Mouse (Mus musculus) lung, embryonic 16.5 days (tissue): ENCODE measurements around the gene Bahcc1. TPM values are rescaled to one million over a fixed set of nuclear protein-coding genes. Genes with fewer than 3 reads are reported as not detected.

ENCODE experiments used
- ATAC-seq: fragments of 200-750 bp; cut with Nextera tagmentation; 2 replicates; pipeline ENCODE4 v1.8.0; 2017; ENCODE audit warnings: low read depth, mild to moderate bottlenecking, moderate library complexity
- H3K27ac ChIP-seq: fragments of 300-500 bp; sonication (generic); 2 replicates; pipeline ENCODE4 v1.5.1; 2014; ENCODE audit warnings: mild to moderate bottlenecking, control low read depth, low read length
- H3K27me3 ChIP-seq: fragments of 300-500 bp; sonication (generic); 2 replicates; pipeline ENCODE4 v1.6.1; 2014; ENCODE audit warnings: low read depth, low read length, mixed read lengths; ENCODE audit not compliant: control insufficient read depth, insufficient read depth
- H3K36me3 ChIP-seq: fragments of 300-500 bp; sonication (generic); 2 replicates; pipeline ENCODE4 v1.6.1; 2014; ENCODE audit warnings: low read length; ENCODE audit not compliant: control insufficient read depth, insufficient read depth
- H3K4me1 ChIP-seq: fragments of 300-500 bp; sonication (generic); replicated peaks from 2 replicates; pipeline ENCODE4 v1.6.1; 2014; ENCODE audit warnings: low read length, mixed read lengths; ENCODE audit not compliant: control insufficient read depth, insufficient read depth
- H3K4me2 ChIP-seq: fragments of 300-500 bp; sonication (generic); 2 replicates; pipeline ENCODE4 v1.6.1; 2014; ENCODE audit warnings: low read depth, low read length, control low read depth
- H3K4me3 ChIP-seq: fragments of 300-500 bp; sonication (generic); 2 replicates; pipeline ENCODE4 v1.5.1; 2014; ENCODE audit warnings: mild to moderate bottlenecking, low read length, control low read depth
- H3K9ac ChIP-seq: fragments of 300-500 bp; sonication (generic); 2 replicates; pipeline ENCODE4 v1.6.1; 2014; ENCODE audit warnings: low read length, control low read depth
- H3K9me3 ChIP-seq: fragments of 300-500 bp; sonication (generic); 2 replicates; pipeline ENCODE4 v1.6.1; 2016; ENCODE audit warnings: low read length; ENCODE audit not compliant: control insufficient read depth
- WGBS: fragments of 180-500 bp; shearing (Covaris S2); extraction: QIAGEN DNeasy Blood & Tissue Kit; methylation state at CpG from one replicate; pipeline ENCODE4 v1.1.7; 2014; 5-methylcytosine and 5-hydroxymethylcytosine counted together
- polyA plus RNA-seq: library from polyadenylated mRNA; unstranded; fragments of >200 nt; fragmentation: Nextera tagmentation; extraction: Ambion mirVana; gene quantifications from 2 replicates; pipeline ENCODE4 v1.2.1, GENCODE M21; 2015

Bahcc1 gene
- polyA plus RNA-seq, 1 experiment from 2014 or later: 7.5 TPM

- no peaks in the 10 kb centered on the region for H3K36me3 ChIP-seq
- 1% methylated on average over 43 of the region's 43 CpGs for WGBS
- H3K4me2 ChIP-seq: peak overlapping the region; percentile 87
- peaks cover 36% of the 10 kb centered on the region for H3K4me1 ChIP-seq
- no peak for ATAC-seq
- no peaks in the 10 kb centered on the region for H3K27me3 ChIP-seq
- H3K4me3 ChIP-seq: peak overlapping the region; percentile 85
- H3K27ac ChIP-seq: peak overlapping the region; percentile 47
- no peaks in the 10 kb centered on the region for H3K9me3 ChIP-seq
- peak overlapping the region; percentile 96 for H3K9ac ChIP-seq
Measured at GRCm38 (mm10) chr11:120187236-120188101, 45.3 kb upstream of the Bahcc1 start.

GRCm38 (mm10) chr11:120188102-120188480, 44.7 kb upstream of the Bahcc1 start:
- Histone ChIP-seq H3K27me3 (no peaks in the 10 kb centered on the region), H3K27ac (peak overlapping the region; percentile 99), H3K9me3 (no peaks in the 10 kb centered on the region), H3K4me1 (peaks cover 33% of the 10 kb centered on the region), H3K4me2 (peak overlapping the region; percentile 87), H3K4me3 (peak overlapping the region; percentile 85), H3K9ac (peak overlapping the region; percentile 96), H3K36me3 (no peaks in the 10 kb centered on the region)
- ATAC-seq: no peak
- WGBS: under 1% methylated on average over 24 of the region's 24 CpGs

DNA sequence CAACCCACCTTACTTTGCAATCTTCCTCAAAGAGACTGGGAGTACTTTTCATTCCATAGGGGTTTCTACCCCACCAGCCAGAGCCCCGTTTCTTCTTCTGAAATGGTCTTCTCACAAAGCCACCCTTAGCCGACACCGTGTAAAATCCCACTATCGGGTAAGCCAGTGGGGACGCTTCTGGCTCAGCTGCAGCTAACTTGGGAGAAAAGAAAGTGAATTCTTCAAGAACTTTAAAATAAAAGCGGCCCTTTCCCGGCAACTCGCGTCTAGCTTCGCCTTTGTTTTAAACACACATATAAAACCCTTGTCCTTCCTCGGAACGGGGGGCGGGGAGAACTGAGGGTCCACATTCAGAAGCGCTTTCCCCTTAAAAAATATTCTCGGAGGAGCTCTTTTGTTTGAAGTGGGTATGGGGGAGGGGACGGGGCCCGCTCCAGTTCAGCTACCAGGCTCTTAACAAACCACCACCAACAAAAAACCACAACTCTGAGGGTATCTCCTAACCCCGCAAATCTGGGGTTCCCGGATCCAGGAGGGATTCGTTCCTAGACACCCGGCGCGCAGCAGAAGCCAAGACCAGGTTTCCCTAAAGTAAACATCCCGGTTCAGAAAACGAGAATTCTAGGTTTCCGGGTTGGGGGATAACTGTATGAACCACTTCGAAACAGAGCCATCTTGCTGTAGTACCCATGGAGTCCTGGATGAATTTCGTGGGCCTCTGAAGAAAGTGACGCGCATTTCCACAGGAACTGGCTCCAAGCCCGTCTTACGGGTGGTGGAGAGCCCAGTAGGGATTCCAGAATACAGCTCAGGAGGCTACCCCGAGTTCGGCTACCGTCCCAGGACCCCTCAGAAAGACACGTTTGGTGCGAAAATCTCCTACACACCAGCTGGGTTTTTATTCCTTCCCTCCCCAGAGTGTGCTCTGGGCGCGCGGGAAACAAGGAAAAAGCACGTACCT, 44.0 kb upstream of the Bahcc1 start:
- WGBS: under 1% methylated on average over 41 of the region's 41 CpGs
- Histone ChIP-seq H3K27me3 (no peaks in the 10 kb centered on the region), H3K27ac (peak overlapping the region; percentile 99), H3K4me1 (peaks cover 31% of the 10 kb centered on the region), H3K4me3 (peak overlapping the region; percentile 85), H3K9ac (peak overlapping the region; percentile 96), H3K4me2 (peak overlapping the region; percentile 87), H3K9me3 (no peaks in the 10 kb centered on the region), H3K36me3 (no peaks in the 10 kb centered on the region)
- ATAC-seq: peak; percentile 3

GRCm38 (mm10) chr11:120189459-120190312, 43.1 kb upstream of the Bahcc1 start:
- H3K4me1 ChIP-seq: peaks cover 29% of the 10 kb centered on the region
- no peaks in the 10 kb centered on the region for H3K27me3 ChIP-seq
- peak overlapping the region; percentile 99 for H3K27ac ChIP-seq
- no peaks in the 10 kb centered on the region for H3K9me3 ChIP-seq
- peak overlapping the region; percentile 85 for H3K4me3 ChIP-seq
- H3K4me2 ChIP-seq: peak overlapping the region; percentile 87
- WGBS: under 1% methylated on average over 59 of the region's 68 CpGs
- ATAC-seq: peak; percentile 96
- peak overlapping the region; percentile 96 for H3K9ac ChIP-seq
- H3K36me3 ChIP-seq: no peaks in the 10 kb centered on the region

DNA sequence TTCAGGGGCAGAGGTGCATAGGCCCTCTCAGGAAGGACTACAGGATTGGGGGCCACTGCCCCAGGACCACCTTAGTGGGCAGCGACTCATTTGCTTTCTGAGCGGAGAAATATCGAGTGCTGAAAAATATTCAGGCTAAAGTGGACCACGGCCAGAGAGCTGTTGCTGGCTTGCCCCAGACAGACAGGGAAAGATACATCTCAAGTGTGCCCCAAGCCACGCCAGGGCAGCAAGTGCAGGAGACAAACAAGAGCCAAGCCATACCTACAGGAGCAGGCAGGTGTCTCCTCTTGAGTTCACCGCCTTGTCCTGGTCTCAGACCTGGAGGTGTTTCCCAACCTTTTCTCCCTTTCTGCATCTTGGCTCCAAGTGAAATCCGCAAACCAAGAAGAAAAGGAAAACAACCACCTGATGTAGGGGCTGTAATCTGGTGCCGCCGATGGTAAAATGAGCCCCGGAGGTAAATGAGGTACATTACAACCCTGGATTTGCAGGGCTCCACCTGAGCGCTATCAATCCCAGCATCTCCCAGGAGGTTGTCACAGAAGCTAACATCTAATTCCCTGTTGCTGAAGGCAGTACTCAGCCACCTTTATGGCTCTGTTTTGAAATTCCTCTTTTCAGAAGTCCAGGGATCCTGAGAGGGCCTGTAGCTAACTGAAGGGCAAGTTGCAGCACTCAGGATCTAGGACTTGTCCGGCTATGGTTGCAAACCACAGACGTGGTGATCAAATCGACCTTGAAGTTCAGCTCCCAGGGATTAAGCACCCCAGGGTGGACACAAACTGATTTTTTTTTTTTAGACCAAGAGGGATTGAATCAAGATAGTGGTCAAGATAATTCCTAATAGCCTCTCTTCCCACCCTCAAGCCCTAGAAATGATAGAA, 42.0 kb upstream of the Bahcc1 start:
- Histone ChIP-seq H3K27me3 (no peaks in the 10 kb centered on the region), H3K9ac (peak overlapping the region; percentile 71), H3K9me3 (no peaks in the 10 kb centered on the region), H3K4me1 (peaks cover 20% of the 10 kb centered on the region), H3K36me3 (no peaks in the 10 kb centered on the region), H3K4me2 (peak overlapping the region; percentile 70), H3K4me3 (peak overlapping the region; percentile 85), H3K27ac (peak overlapping the region; percentile 90)
- ATAC-seq: no peak
- 36% methylated on average over 14 of the region's 14 CpGs for WGBS

GRCm38 (mm10) chr11:120198831-120199230, 33.9 kb upstream of the Bahcc1 start:
- H3K9me3 ChIP-seq: no peaks in the 10 kb centered on the region
- H3K4me2 ChIP-seq: no peak overlapping the region
- H3K36me3 ChIP-seq: no peaks in the 10 kb centered on the region
- 21% methylated on average over 13 of the region's 13 CpGs for WGBS
- no peak overlapping the region for H3K9ac ChIP-seq
- H3K27ac ChIP-seq: no peak overlapping the region
- H3K27me3 ChIP-seq: no peaks in the 10 kb centered on the region
- 0 out of 2 replicates have a peak, but pooled peaks have one; percentile 20 for ATAC-seq
- H3K4me1 ChIP-seq: peaks cover 8% of the 10 kb centered on the region; the same call in 1 of the 2 replicates
- no peak overlapping the region for H3K4me3 ChIP-seq

- Histone ChIP-seq H3K4me3 (no peak overlapping the region), H3K9ac (no peak overlapping the region), H3K4me1 (peaks cover 3% of the 10 kb centered on the region; the same call in 1 of the 2 replicates), H3K9me3 (no peaks in the 10 kb centered on the region), H3K27me3 (no peaks in the 10 kb centered on the region), H3K36me3 (no peaks in the 10 kb centered on the region), H3K27ac (peak overlapping the region; percentile 43), H3K4me2 (no peak overlapping the region)
- peak; percentile 65; the same call in 1 of the 2 replicates for ATAC-seq
- WGBS: 66% methylated on average over 7 of the region's 7 CpGs
Measured at GRCm38 (mm10) chr11:120199766-120200165, 33.0 kb upstream of the Bahcc1 start.

DNA sequence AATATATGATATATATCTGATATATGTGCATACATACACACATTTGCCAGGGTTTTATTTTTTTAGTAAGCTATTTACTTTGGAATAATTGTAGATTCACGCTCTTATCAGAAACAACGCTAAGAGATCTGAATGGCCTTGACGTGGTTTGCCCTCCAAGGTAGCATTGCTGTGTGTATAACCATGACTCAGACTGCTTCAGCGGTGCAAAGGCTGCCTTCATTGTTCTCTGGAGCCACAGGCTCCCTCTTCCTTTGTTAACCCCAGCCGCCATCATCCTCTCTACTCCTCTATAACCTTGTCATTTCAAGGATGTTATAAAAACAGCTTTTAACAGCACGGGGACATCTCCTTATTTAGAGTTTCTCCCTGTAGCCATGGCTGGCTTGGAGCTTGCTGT, 32.1 kb upstream of the Bahcc1 start:
- no peak overlapping the region for H3K27ac ChIP-seq
- 51% methylated on average over 6 of the region's 6 CpGs for WGBS
- ATAC-seq: no peak

More for the DNA sequence above, 32.1 kb upstream of the Bahcc1 start:
- Histone ChIP-seq H3K36me3 (no peaks in the 10 kb centered on the region), H3K4me2 (no peak overlapping the region), H3K4me1 (peaks cover 3% of the 10 kb centered on the region; the same call in 1 of the 2 replicates), H3K9me3 (no peaks in the 10 kb centered on the region), H3K27me3 (no peaks in the 10 kb centered on the region), H3K4me3 (no peak overlapping the region), H3K9ac (no peak overlapping the region)
